Mouse (Mus musculus): ENCODE data around the gene Cbln3.

GRCm38 (mm10) chr14:55885791-55886271 lies 1.6 kb upstream of the Cbln3 start:
- TF ChIP-seq EP300 (IDR thresholded peaks at IDR 0.05) (no peak), CTCF (IDR thresholded peaks at IDR 0.05) (no peak)
